Mouse (Mus musculus): ENCODE measurements at regions not wholly inside any gene's neighbourhood (a gene's known extent, or its start where the extent isn't known, plus 50 kb on each side); places are given as distances from the start of the nearest gene placed in this dataset.

GRCm38 (mm10) chr3:129445961-129446360 lies 86.2 kb upstream of the Elovl6 start:
- DNase-seq, result no peak
- intact Hi-C loops (cut with DNase I), result no loop called here

- DNase-seq, result no peak
- intact Hi-C loops (cut with DNase I), result no loop called here
Observed at GRCm38 (mm10) chr3:129449928-129450327, 82.2 kb upstream of the Elovl6 start.

- no peak for DNase-seq
- intact Hi-C loops (cut with DNase I), result no loop called here
Observed at GRCm38 (mm10) chr3:129450671-129451070, 81.5 kb upstream of the Elovl6 start.

- no peak for DNase-seq
- intact Hi-C loops (cut with DNase I), result no loop called here
Observed at GRCm38 (mm10) chr3:129470088-129470487, 62.1 kb upstream of the Elovl6 start.

- intact Hi-C loops (cut with DNase I), result no loop called here
- DNase-seq, result no peak
Observed at GRCm38 (mm10) chr3:129471332-129471731, 60.8 kb upstream of the Elovl6 start.

GRCm38 (mm10) chr3:129472008-129472407 lies 60.1 kb upstream of the Elovl6 start:
- intact Hi-C loops (cut with DNase I), result no loop called here
- no peak for DNase-seq

- intact Hi-C loops (cut with DNase I), result no loop called here
- DNase-seq, result no peak
Observed at GRCm38 (mm10) chr3:129474451-129474850, 57.7 kb upstream of the Elovl6 start.

- DNase-seq, result no peak
- intact Hi-C loops (cut with DNase I), result no loop called here
Observed at GRCm38 (mm10) chr3:129476250-129476649, 55.9 kb upstream of the Elovl6 start.

- DNase-seq, result no peak
- intact Hi-C loops (cut with DNase I), result no loop called here
Observed at GRCm38 (mm10) chr3:129478093-129478492, 54.1 kb upstream of the Elovl6 start.

- DNase-seq, result no peak
- intact Hi-C loops (cut with DNase I), result no loop called here
Observed at GRCm38 (mm10) chr3:129481293-129481692, 50.9 kb upstream of the Elovl6 start.
